Mouse (Mus musculus): ENCODE results near the gene Igsf9. TPM values are rescaled to one million over a fixed set of nuclear protein-coding genes. Genes with fewer than 3 reads are reported as not detected.

Igsf9 gene
- 52.7 and 53.1 TPM in 2 replicates for polyA plus RNA-seq (2014; fragmentation: Nextera tagmentation; extraction: Ambion mirVana)

GRCm38 (mm10) chr1:172481540-172482280, at the start of gene Igsf9:
TSS of gene Igsf9 (plus strand) at chr1:172481788.
- Histone ChIP-seq H3K36me3 (ENCODE audit: control insufficient read depth, insufficient read depth, low read length) (no peaks in the 10 kb centered on the region), H3K9ac (ENCODE audit: low read length) (peak within 1 kb of the TSS; percentile 65), H3K4me3 (ENCODE audit: low read depth, low read length) (peak within 1 kb of the TSS; percentile 68), H3K27me3 (ENCODE audit: control insufficient read depth, insufficient read depth, low read length) (no peaks in the 10 kb centered on the region), H3K4me1 (ENCODE audit: control insufficient read depth, insufficient read depth, low read length) (peaks cover 38% of the 10 kb centered on the region), H3K4me2 (ENCODE audit: low read depth, severe bottlenecking) (peak within 1 kb of the TSS; percentile 79), H3K27ac (replicated peaks; ENCODE audit: low read depth, low read length) (0 out of 2 replicates have a peak within 1 kb of the TSS, but pooled peaks have one; percentile 8), H3K9me3 (ENCODE audit: control insufficient read depth, low read length) (no peaks in the 10 kb centered on the region)
- under 1% methylated on average over 38 of the region's 38 CpGs for WGBS
- ATAC-seq (ENCODE audit: insufficient number of reproducible peaks, low FRiP score, low TSS enrichment, low read depth) = peak; percentile 97
- DNase-seq (ENCODE audit: low spot score) = peak; percentile 98

GRCm38 (mm10) chr1:172431836-172432586, 49.6 kb upstream of the Igsf9 start:
- Histone ChIP-seq H3K27ac (replicated peaks; ENCODE audit: low read depth, low read length) (no peak overlapping the region), H3K9ac (ENCODE audit: low read length) (no peak overlapping the region), H3K4me2 (ENCODE audit: low read depth, severe bottlenecking) (no peak overlapping the region), H3K27me3 (ENCODE audit: control insufficient read depth, insufficient read depth, low read length) (no peaks in the 10 kb centered on the region), H3K4me1 (ENCODE audit: control insufficient read depth, insufficient read depth, low read length) (no peaks in the 10 kb centered on the region), H3K4me3 (ENCODE audit: low read depth, low read length) (no peak overlapping the region), H3K36me3 (ENCODE audit: control insufficient read depth, insufficient read depth, low read length) (no peaks in the 10 kb centered on the region), H3K9me3 (ENCODE audit: control insufficient read depth, low read length) (no peaks in the 10 kb centered on the region)
- WGBS = 45% methylated on average over 4 of the region's 4 CpGs
- no peak for DNase-seq (ENCODE audit: low spot score)
- ATAC-seq (ENCODE audit: insufficient number of reproducible peaks, low FRiP score, low TSS enrichment, low read depth) = no peak

GRCm38 (mm10) chr1:172432587-172432955, 49.0 kb upstream of the Igsf9 start:
- Histone ChIP-seq H3K36me3 (ENCODE audit: control insufficient read depth, insufficient read depth, low read length) (no peaks in the 10 kb centered on the region), H3K27ac (replicated peaks; ENCODE audit: low read depth, low read length) (no peak overlapping the region), H3K4me2 (ENCODE audit: low read depth, severe bottlenecking) (no peak overlapping the region), H3K9ac (ENCODE audit: low read length) (no peak overlapping the region), H3K9me3 (ENCODE audit: control insufficient read depth, low read length) (no peaks in the 10 kb centered on the region), H3K4me1 (ENCODE audit: control insufficient read depth, insufficient read depth, low read length) (no peaks in the 10 kb centered on the region), H3K27me3 (ENCODE audit: control insufficient read depth, insufficient read depth, low read length) (no peaks in the 10 kb centered on the region), H3K4me3 (ENCODE audit: low read depth, low read length) (no peak overlapping the region)
- WGBS = 87% methylated on average over 3 of the region's 3 CpGs
- ATAC-seq (ENCODE audit: insufficient number of reproducible peaks, low FRiP score, low TSS enrichment, low read depth) (no peak), DNase-seq (ENCODE audit: low spot score) (no peak)

GRCm38 (mm10) chr1:172433012-172433850, 48.4 kb upstream of the Igsf9 start:
- DNase-seq (ENCODE audit: low spot score) (no peak), ATAC-seq (ENCODE audit: insufficient number of reproducible peaks, low FRiP score, low TSS enrichment, low read depth) (no peak)
- 82% methylated on average over 20 of the region's 20 CpGs for WGBS
- Histone ChIP-seq H3K4me1 (ENCODE audit: control insufficient read depth, insufficient read depth, low read length) (no peaks in the 10 kb centered on the region), H3K27ac (replicated peaks; ENCODE audit: low read depth, low read length) (no peak overlapping the region), H3K4me2 (ENCODE audit: low read depth, severe bottlenecking) (no peak overlapping the region), H3K27me3 (ENCODE audit: control insufficient read depth, insufficient read depth, low read length) (no peaks in the 10 kb centered on the region), H3K9ac (ENCODE audit: low read length) (no peak overlapping the region), H3K9me3 (ENCODE audit: control insufficient read depth, low read length) (no peaks in the 10 kb centered on the region), H3K36me3 (ENCODE audit: control insufficient read depth, insufficient read depth, low read length) (no peaks in the 10 kb centered on the region), H3K4me3 (ENCODE audit: low read depth, low read length) (no peak overlapping the region)

GRCm38 (mm10) chr1:172433851-172434165, 47.8 kb upstream of the Igsf9 start:
- Histone ChIP-seq H3K27ac (replicated peaks; ENCODE audit: low read depth, low read length) (no peak overlapping the region), H3K9me3 (ENCODE audit: control insufficient read depth, low read length) (no peaks in the 10 kb centered on the region), H3K4me2 (ENCODE audit: low read depth, severe bottlenecking) (no peak overlapping the region), H3K9ac (ENCODE audit: low read length) (no peak overlapping the region), H3K4me3 (ENCODE audit: low read depth, low read length) (no peak overlapping the region), H3K36me3 (ENCODE audit: control insufficient read depth, insufficient read depth, low read length) (no peaks in the 10 kb centered on the region), H3K4me1 (ENCODE audit: control insufficient read depth, insufficient read depth, low read length) (no peaks in the 10 kb centered on the region), H3K27me3 (ENCODE audit: control insufficient read depth, insufficient read depth, low read length) (no peaks in the 10 kb centered on the region)
- no peak for ATAC-seq (ENCODE audit: insufficient number of reproducible peaks, low FRiP score, low TSS enrichment, low read depth)
- no peak for DNase-seq (ENCODE audit: low spot score)
- 87% methylated on average over 4 of the region's 4 CpGs for WGBS

- Histone ChIP-seq H3K9ac (ENCODE audit: low read length) (no peak overlapping the region), H3K4me2 (ENCODE audit: low read depth, severe bottlenecking) (no peak overlapping the region), H3K36me3 (ENCODE audit: control insufficient read depth, insufficient read depth, low read length) (no peaks in the 10 kb centered on the region), H3K27ac (replicated peaks; ENCODE audit: low read depth, low read length) (no peak overlapping the region), H3K27me3 (ENCODE audit: control insufficient read depth, insufficient read depth, low read length) (no peaks in the 10 kb centered on the region), H3K9me3 (ENCODE audit: control insufficient read depth, low read length) (no peaks in the 10 kb centered on the region), H3K4me3 (ENCODE audit: low read depth, low read length) (no peak overlapping the region), H3K4me1 (ENCODE audit: control insufficient read depth, insufficient read depth, low read length) (no peaks in the 10 kb centered on the region)
- DNase-seq (ENCODE audit: low spot score) (no peak), ATAC-seq (ENCODE audit: insufficient number of reproducible peaks, low FRiP score, low TSS enrichment, low read depth) (no peak; the same call in 1 of the 2 replicates)
- WGBS = 57% methylated on average over 6 of the region's 6 CpGs
Measured at GRCm38 (mm10) chr1:172436785-172437184, 44.8 kb upstream of the Igsf9 start.

GRCm38 (mm10) chr1:172438621-172439020, 43.0 kb upstream of the Igsf9 start:
- H3K27me3 ChIP-seq (ENCODE audit: control insufficient read depth, insufficient read depth, low read length) = no peaks in the 10 kb centered on the region
- ATAC-seq (ENCODE audit: insufficient number of reproducible peaks, low FRiP score, low TSS enrichment, low read depth) (no peak), DNase-seq (ENCODE audit: low spot score) (no peak)
- H3K9me3 ChIP-seq (ENCODE audit: control insufficient read depth, low read length) = no peaks in the 10 kb centered on the region
- 82% methylated on average over 2 of the region's 2 CpGs for WGBS
- no peaks in the 10 kb centered on the region for H3K4me1 ChIP-seq (ENCODE audit: control insufficient read depth, insufficient read depth, low read length)
- H3K36me3 ChIP-seq (ENCODE audit: control insufficient read depth, insufficient read depth, low read length) = no peaks in the 10 kb centered on the region
- H3K4me3 ChIP-seq (ENCODE audit: low read depth, low read length) = no peak overlapping the region
- H3K9ac ChIP-seq (ENCODE audit: low read length) = no peak overlapping the region
- no peak overlapping the region for H3K27ac ChIP-seq (replicated peaks; ENCODE audit: low read depth, low read length)
- no peak overlapping the region for H3K4me2 ChIP-seq (ENCODE audit: low read depth, severe bottlenecking)

GRCm38 (mm10) chr1:172440521-172440920, 41.1 kb upstream of the Igsf9 start:
- Histone ChIP-seq H3K36me3 (ENCODE audit: control insufficient read depth, insufficient read depth, low read length) (no peaks in the 10 kb centered on the region), H3K4me2 (ENCODE audit: low read depth, severe bottlenecking) (no peak overlapping the region), H3K9ac (ENCODE audit: low read length) (no peak overlapping the region), H3K27ac (replicated peaks; ENCODE audit: low read depth, low read length) (no peak overlapping the region), H3K4me1 (ENCODE audit: control insufficient read depth, insufficient read depth, low read length) (no peaks in the 10 kb centered on the region), H3K4me3 (ENCODE audit: low read depth, low read length) (no peak overlapping the region), H3K27me3 (ENCODE audit: control insufficient read depth, insufficient read depth, low read length) (no peaks in the 10 kb centered on the region), H3K9me3 (ENCODE audit: control insufficient read depth, low read length) (no peaks in the 10 kb centered on the region)
- ATAC-seq (ENCODE audit: insufficient number of reproducible peaks, low FRiP score, low TSS enrichment, low read depth) = no peak
- WGBS = 82% methylated on average over 3 of the region's 3 CpGs
- DNase-seq (ENCODE audit: low spot score) = no peak

Data from limb, embryonic 11.5 days (tissue).